Mouse (Mus musculus): ENCODE data around the gene Pla2g2e. TPM values are rescaled to one million over a fixed set of nuclear protein-coding genes. Genes with fewer than 3 reads are reported as not detected.
A peak's percentile ranks its signal among the peaks of the same experiment; 100 is the strongest.

Gene Pla2g2e
- total RNA-seq (2018; cell fraction: chromatin; rRNA removed): 10 to 100 TPM in 1 of 26 experiments, 1 to 10 TPM in 16, not detected in 9; 1.3 to 13.2 (median 2.2) TPM
- 1 to 10 TPM; 2.1 to 6.5 (median 3.5) TPM for total RNA-seq (2018; cell fraction: cytosol; rRNA removed)
- 1 to 10 TPM in 23 of 26 experiments, under 1 TPM in 1, not detected in 2; 0.86 to 7.5 (median 2.9) TPM for total RNA-seq (2018; cell fraction: nucleus; rRNA removed)
- polyA plus RNA-seq (2018): 1.1 to 3.7 TPM (median 2.6 TPM) in 3 replicates

DNA sequence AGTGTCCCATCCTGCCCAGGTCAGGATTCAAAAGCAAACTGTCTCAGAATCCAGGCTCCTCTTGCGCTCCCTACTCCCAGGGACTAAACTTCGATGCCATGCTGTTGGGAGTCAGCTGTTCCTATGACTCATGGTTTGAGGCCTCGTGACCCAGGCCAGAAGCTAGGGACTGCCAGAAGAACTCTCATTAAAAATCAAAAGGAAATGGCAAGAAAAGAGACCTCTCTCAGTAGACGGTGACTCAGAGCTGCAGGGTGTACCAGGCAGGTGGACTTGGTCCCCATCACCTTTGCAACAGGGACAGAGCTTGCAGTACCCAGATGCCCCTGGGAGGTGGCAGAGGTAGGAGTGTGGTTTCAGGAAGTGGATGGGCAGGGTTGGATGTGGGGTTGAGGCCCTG lies at the start of gene Pla2g2e:
Pla2g2e (plus strand) TSS at position 212 of the 400 bp plus-strand sequence.
- peak within 1 kb of the TSS; percentile 2; the same call in 1 of the 2 replicates for H3K4me3 ChIP-seq (ENCODE audit: inconsistent target)
- no peaks in the 10 kb centered on the region for H3K36me3 ChIP-seq (ENCODE audit: inconsistent target)
- H3K27ac ChIP-seq: peak within 1 kb of the TSS; percentile 65

DNA sequence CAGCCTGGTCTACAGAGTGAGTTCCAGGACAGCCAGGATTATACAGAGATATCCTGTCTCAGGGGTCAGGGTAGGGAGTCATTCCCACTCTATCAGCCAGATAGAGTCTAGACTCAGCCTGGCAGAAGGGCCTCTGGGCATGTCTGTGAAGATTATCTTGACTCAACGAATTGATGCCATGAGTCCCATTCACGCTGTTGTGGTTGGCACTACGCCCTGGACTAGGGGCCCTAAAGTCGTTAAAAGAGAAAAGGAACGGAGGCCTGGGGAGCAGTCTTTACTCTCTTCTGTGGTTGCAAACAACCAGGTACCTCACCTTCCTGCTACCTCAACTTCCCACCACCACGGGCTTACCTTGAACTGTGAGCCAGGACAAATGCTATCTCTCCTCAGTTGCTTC lies 37.9 kb upstream of the Pla2g2e start:
- WGBS (ENCODE audit: missing documents): 92% methylated on average over 5 of the region's 6 CpGs
- no peaks in the 10 kb centered on the region for H3K79me2 ChIP-seq (ENCODE audit: inconsistent target)
- no peaks in the 10 kb centered on the region for H3K36me3 ChIP-seq (ENCODE audit: inconsistent target)
- H3K4me3 ChIP-seq (ENCODE audit: inconsistent target): no peak overlapping the region
- H3K27ac ChIP-seq: no peak overlapping the region

More for the DNA sequence above, at the start of gene Pla2g2e:
- WGBS (ENCODE audit: missing documents): 59% methylated on average over 4 of the region's 4 CpGs
- H3K79me2 ChIP-seq (ENCODE audit: inconsistent target): no peaks in the 10 kb centered on the region

DNA sequence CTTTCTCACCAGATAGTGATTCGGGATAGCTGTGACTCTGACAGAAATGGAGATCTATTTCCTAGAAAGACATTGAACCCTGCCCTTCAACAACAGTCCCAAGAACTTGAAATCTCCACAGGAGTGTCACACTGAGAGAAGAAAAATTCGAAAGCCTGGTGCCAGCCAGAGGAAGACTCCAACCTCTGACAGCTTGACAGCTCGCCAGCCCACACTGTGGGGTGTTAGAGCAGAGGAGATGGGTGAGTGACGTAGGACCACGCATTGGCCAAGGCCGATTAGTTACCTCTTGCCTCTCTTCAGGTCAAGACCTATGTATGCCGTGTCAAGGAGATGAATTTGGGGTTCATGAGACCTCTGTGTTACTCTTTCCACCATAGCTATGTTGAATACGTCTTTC lies 37.0 kb upstream of the Pla2g2e start:
- H3K4me3 ChIP-seq (ENCODE audit: inconsistent target): no peak overlapping the region
- no peaks in the 10 kb centered on the region for H3K36me3 ChIP-seq (ENCODE audit: inconsistent target)
- no peak overlapping the region for H3K27ac ChIP-seq
- WGBS (ENCODE audit: missing documents): 87% methylated on average over 8 of the region's 8 CpGs
- no peaks in the 10 kb centered on the region for H3K79me2 ChIP-seq (ENCODE audit: inconsistent target)

DNA sequence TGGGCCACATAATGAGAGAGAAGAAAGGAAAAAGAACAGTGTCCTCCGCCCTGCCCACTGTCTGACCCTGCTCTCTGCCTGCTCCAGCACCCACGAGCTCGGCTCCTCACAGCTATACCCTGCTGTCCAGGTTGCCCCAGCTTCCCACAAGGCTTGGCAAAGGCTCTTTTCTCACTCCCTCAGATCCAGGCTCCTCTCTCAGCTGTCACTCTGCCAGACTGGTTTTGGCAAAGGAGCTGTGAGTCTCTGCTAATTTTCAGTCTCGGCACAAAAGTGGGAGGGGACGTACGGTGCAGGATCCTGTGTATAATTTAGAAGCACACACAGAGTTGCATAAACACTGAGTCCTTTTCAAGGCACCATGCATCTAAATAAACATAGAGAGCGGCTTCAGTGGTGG lies 36.4 kb upstream of the Pla2g2e start:
- 93% methylated on average over 7 of the region's 7 CpGs for WGBS (ENCODE audit: missing documents)
- Histone ChIP-seq H3K4me3 (ENCODE audit: inconsistent target) (no peak overlapping the region), H3K79me2 (ENCODE audit: inconsistent target) (no peaks in the 10 kb centered on the region), H3K36me3 (ENCODE audit: inconsistent target) (no peaks in the 10 kb centered on the region), H3K27ac (no peak overlapping the region)

DNA sequence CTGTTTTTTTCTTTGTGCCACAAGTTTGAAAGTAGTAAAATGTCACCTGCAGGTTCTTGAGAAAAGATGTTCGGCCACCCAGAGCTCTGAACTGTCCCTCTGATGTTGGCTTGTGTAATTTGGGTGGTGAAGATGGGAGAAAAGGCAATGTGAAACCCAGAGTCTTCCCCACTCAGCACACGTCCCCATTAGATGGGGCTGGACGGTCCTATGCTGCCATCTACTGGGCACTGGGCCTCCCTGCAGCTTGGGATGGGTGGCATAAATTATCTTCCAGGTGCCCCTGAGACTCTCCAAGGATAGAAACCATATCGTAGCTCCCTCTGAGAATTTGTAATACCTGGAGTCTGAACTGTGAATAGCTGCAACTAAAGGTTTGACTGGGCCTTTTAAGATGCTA lies 26.3 kb upstream of the Pla2g2e start:
- WGBS (ENCODE audit: missing documents): 17% methylated on average over 4 of the region's 4 CpGs
- H3K27ac ChIP-seq: no peak overlapping the region
- no peaks in the 10 kb centered on the region for H3K36me3 ChIP-seq (ENCODE audit: inconsistent target)
- no peak overlapping the region for H3K4me3 ChIP-seq (ENCODE audit: inconsistent target)
- H3K79me2 ChIP-seq (ENCODE audit: inconsistent target): no peaks in the 10 kb centered on the region

DNA sequence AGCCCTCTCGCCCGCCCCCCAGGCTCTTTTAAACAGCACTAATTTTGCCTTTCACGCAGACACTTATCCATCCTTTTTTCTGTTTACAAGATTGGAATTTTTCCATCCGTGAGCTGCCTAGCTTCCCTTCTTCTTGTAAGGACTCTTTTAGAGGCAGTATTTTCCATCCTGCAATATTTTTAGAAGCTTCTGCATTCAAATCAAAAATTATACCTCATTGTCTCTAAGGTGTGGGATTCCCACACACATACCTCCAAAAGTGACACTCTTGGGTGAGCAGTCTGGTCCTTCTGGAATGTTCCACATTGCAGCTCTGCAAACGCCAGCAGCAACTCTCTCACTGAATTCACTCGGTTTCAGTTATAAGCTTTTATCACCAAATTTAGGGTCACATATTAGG lies 24.8 kb upstream of the Pla2g2e start:
- WGBS (ENCODE audit: missing documents): 82% methylated on average over 6 of the region's 6 CpGs
- no peak overlapping the region for H3K27ac ChIP-seq
- H3K36me3 ChIP-seq (ENCODE audit: inconsistent target): no peaks in the 10 kb centered on the region
- H3K79me2 ChIP-seq (ENCODE audit: inconsistent target): no peaks in the 10 kb centered on the region
- H3K4me3 ChIP-seq (ENCODE audit: inconsistent target): no peak overlapping the region

DNA sequence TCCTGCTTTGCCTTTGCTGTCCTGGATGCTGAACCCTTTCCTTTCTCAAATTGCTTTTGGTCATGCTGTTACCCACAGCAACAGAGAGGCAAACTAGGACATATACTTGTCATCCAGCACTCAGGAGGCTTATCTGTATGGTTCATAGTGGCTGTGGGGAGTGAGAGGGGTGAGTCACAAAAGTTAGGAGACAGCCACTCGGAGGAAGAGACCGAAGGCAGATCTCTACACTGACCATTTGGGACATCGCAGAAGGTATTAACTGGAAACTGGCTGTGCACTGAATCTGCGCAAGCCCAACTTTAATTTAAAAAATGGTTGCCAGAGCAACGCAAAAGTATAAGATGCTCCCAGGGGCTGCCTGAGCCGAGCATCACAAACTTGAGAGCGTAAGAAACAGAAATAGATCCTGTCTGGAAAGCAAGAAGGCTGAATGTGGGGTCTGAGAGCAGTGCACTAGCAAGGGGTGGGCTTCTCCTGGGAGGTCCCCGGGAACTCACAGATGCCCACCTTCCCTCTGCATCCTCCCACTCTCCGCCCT lies 22.6 kb upstream of the Pla2g2e start:
- Histone ChIP-seq H3K79me2 (ENCODE audit: inconsistent target) (no peaks in the 10 kb centered on the region), H3K27ac (no peak overlapping the region)
- WGBS (ENCODE audit: missing documents): 94% methylated on average over 9 of the region's 9 CpGs

DNA sequence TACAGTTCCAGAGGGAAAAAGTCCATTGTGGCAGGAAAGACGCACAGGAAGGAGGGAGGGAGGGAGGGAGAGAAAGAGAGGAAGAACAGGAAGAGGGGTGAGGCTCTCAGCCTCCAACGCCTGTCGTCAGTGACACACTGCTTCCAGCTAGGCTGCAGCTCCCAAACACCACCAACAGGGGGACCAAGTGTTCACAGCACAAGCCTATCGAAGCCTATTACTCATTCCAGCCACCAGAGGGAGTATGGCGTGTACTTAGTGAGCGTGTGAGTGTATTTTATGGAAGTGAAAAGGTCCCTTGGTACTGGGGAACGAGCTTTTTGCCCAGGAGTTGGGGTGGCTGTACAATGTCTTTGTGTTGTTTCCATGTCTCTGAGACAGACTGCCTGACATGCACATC lies 21.3 kb upstream of the Pla2g2e start:
- Histone ChIP-seq H3K27ac (no peak overlapping the region), H3K4me3 (ENCODE audit: inconsistent target) (no peak overlapping the region), H3K36me3 (ENCODE audit: inconsistent target) (no peaks in the 10 kb centered on the region), H3K79me2 (ENCODE audit: inconsistent target) (no peaks in the 10 kb centered on the region)
- WGBS (ENCODE audit: missing documents): 17% methylated on average over 7 of the region's 7 CpGs

More for the DNA sequence above, 22.6 kb upstream of the Pla2g2e start:
- Histone ChIP-seq H3K36me3 (ENCODE audit: inconsistent target) (no peaks in the 10 kb centered on the region), H3K4me3 (ENCODE audit: inconsistent target) (no peak overlapping the region)

DNA sequence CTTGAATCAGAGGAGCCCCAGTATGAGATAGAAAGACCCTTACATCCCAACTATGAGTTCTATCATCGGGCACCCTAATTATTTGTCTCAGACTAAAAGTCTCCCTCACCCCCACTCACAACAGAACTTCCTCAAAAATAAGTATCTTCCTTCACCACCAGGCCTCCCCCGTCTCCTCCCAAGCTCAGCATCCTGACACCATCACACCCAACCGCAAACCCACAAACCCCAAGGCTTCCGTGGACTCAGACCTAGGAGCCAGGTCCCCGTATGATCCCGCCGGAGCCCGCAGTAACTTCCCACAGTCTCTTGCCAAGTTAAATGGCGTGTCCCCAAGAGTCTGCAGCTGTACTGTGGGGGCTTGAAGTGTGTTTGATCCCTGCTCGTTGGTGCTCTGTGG lies 20.2 kb upstream of the Pla2g2e start:
- WGBS (ENCODE audit: missing documents): 11% methylated on average over 9 of the region's 10 CpGs
- H3K79me2 ChIP-seq (ENCODE audit: inconsistent target): no peaks in the 10 kb centered on the region

DNA sequence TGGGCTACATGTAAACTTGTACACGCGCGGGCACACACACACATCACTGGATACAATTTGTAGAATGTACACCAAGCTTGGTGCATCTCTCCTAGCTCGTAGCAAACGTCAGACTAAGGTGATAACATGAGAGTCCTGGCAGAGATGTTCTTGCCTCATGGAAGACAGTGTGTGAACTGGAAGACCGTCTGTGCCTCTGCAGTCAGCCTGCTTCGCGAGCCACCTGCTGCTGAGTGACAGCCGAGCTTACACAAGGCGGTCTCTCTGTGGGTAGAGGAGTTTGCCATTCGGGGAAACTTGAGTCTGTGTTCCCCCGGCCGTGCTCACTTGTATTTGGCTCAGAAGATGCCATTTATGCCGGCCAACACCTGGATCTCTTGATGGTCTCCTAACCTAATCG lies 19.3 kb upstream of the Pla2g2e start:
- H3K27ac ChIP-seq: no peak overlapping the region
- H3K36me3 ChIP-seq (ENCODE audit: inconsistent target): no peaks in the 10 kb centered on the region
- no peaks in the 10 kb centered on the region for H3K79me2 ChIP-seq (ENCODE audit: inconsistent target)
- no peak overlapping the region for H3K4me3 ChIP-seq (ENCODE audit: inconsistent target)
- WGBS (ENCODE audit: missing documents): 79% methylated on average over 15 of the region's 15 CpGs

More for the DNA sequence above, 20.2 kb upstream of the Pla2g2e start:
- Histone ChIP-seq H3K4me3 (ENCODE audit: inconsistent target) (no peak overlapping the region), H3K27ac (no peak overlapping the region), H3K36me3 (ENCODE audit: inconsistent target) (no peaks in the 10 kb centered on the region)

DNA sequence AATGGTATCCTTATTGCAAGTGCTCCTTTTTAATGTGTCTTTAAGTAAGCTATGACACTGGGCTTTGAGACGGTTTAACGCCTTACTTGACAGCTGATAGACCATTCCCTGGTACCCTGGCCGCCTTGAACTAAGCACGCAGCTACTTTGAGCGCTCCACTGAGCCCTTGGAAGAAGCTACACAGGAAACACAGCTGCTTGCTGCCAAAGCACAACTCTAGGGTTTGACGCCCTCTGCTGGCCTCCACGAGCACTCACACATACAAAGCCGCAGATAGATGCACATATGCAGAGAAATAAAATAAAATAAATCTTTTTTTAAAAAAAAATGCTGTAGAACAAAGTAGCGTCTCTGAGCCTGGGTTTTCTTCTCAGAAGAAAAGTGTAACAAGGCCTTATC lies 18.5 kb upstream of the Pla2g2e start:
- H3K4me3 ChIP-seq (ENCODE audit: inconsistent target): no peak overlapping the region
- WGBS (ENCODE audit: missing documents): 55% methylated on average over 9 of the region's 9 CpGs
- H3K36me3 ChIP-seq (ENCODE audit: inconsistent target): no peaks in the 10 kb centered on the region
- H3K27ac ChIP-seq: no peak overlapping the region
- H3K79me2 ChIP-seq (ENCODE audit: inconsistent target): no peaks in the 10 kb centered on the region

DNA sequence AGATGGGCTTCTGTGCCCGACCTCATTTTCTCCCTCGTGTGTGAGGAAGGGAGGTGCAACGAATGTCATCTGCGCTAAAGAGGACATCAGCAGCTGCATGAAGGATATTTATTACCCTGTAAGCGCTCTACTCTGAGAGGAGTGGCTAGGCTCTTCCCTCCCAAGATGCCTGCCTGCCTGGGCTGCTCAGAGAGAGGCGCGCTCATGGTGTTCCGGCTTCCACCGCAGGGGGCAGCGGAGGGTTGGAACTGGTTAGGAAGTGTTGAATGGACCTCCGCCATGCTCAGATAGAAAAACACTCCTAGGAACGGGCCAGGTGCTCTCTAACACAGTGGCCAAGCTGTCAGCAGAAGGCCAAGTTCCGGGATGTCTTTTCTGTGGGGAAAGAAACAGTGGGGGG lies 18.0 kb upstream of the Pla2g2e start:
- Histone ChIP-seq H3K4me3 (ENCODE audit: inconsistent target) (no peak overlapping the region), H3K36me3 (ENCODE audit: inconsistent target) (no peaks in the 10 kb centered on the region), H3K79me2 (ENCODE audit: inconsistent target) (no peaks in the 10 kb centered on the region), H3K27ac (no peak overlapping the region)
- WGBS (ENCODE audit: missing documents): 15% methylated on average over 13 of the region's 13 CpGs

DNA sequence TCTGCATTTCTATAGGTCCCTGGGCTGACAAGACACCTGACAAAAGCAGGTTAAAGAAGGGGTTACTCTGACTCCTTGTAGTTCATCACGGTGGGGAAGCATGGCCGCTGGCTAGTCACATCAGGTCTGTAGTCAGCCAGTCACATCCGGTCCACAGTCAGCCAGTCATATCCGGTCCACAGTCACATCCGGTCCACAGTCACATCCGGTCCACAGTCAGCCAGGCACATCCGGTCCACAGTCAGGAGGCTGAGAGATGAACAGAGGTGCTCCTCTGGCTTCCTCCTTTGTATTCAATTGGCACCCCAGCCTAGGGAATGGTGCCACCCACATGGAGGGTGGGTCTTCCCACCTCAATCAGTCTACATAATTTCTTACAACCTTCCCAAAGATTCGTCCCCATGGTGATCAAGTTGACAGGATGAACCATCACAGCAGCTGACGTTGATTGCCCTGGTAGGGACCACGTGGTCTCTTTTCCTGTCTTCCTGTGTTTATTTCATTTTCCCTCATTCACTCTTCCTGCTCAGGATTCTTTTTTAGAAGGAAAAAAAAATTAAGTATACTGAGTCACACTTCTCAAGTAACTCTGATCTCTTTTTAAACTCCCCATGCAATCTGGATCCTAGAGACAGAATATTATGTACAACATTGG lies 14.3 kb upstream of the Pla2g2e start, which contains the start of gene Pla2g5:
Pla2g5 (minus strand) TSS at position 139 of the 655 bp plus-strand sequence.
- peak within 1 kb of the TSS; percentile 82 for H3K27ac ChIP-seq
- H3K4me3 ChIP-seq (ENCODE audit: inconsistent target): no peak within 1 kb of the TSS
- WGBS (ENCODE audit: missing documents): 52% methylated on average over 10 of the region's 10 CpGs
- no peaks in the 10 kb centered on the region for H3K36me3 ChIP-seq (ENCODE audit: inconsistent target)
- H3K79me2 ChIP-seq (ENCODE audit: inconsistent target): no peaks in the 10 kb centered on the region

DNA sequence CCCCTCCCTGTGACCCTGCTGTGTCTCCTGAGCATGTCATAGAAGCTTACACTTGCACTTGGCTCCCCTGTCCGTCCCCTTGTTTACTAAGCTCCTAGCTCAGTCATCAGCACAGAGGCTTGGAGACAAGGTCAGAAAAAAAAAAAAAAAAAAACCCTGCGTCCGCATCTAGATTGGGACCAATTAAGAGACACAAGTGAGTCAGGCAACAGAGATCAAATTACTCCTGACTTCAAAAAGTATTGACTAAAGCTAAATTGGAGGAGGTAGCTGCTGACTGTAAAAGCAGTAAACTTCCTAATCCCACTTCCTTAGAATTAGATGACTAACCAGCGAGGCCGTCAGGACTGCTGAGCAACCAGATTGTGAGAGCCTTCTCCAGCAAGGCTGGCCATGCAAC lies 12.7 kb upstream of the Pla2g2e start:
- Histone ChIP-seq H3K4me3 (ENCODE audit: inconsistent target) (no peak overlapping the region), H3K36me3 (ENCODE audit: inconsistent target) (no peaks in the 10 kb centered on the region), H3K27ac (peak overlapping the region; percentile 82), H3K79me2 (ENCODE audit: inconsistent target) (no peaks in the 10 kb centered on the region)
- 21% methylated on average over 5 of the region's 5 CpGs for WGBS (ENCODE audit: missing documents)

DNA sequence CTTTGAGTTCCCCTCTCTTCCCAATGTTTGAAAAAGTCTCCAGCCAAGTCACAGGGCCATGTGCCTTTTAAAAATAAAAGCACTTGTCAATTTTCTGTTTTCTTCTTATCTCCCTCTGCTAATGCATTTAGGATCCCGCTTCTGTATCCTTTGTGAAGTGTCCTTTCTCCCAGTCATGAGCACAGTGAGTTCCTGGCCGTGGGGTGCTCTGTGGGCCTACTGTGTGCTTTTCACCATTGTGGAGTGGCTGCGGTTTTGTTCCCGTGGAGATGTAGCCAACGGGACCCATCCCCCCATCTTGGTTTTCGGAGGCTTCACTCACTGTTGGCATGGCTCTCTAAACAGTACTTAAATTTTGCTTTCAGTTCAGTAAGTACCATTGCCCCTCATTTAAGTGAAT lies 11.8 kb upstream of the Pla2g2e start:
- Histone ChIP-seq H3K4me3 (ENCODE audit: inconsistent target) (no peak overlapping the region), H3K36me3 (ENCODE audit: inconsistent target) (no peaks in the 10 kb centered on the region), H3K27ac (peak overlapping the region; percentile 82), H3K79me2 (ENCODE audit: inconsistent target) (no peaks in the 10 kb centered on the region)
- 77% methylated on average over 6 of the region's 6 CpGs for WGBS (ENCODE audit: missing documents)

All from macrophage (primary cell).